Mouse (Mus musculus): ENCODE results near the gene Atn1.

- TF ChIP-seq EP300 (IDR thresholded peaks at IDR 0.05; ENCODE audit: low read depth) (no peak), CTCF (IDR thresholded peaks at IDR 0.05; ENCODE audit: low read depth) (no peak)
These were observed 38.4 kb downstream of the Atn1 start for GRCm38 (mm10) chr6:124717968-124718367.

Measured in liver, postnatal 0 days (tissue).